Mouse (Mus musculus): ENCODE results near the gene Hoxb8.

- TF ChIP-seq CTCF (IDR thresholded peaks at IDR 0.05; ENCODE audit: low read depth, low read length) (no peak), POLR2A (IDR thresholded peaks at IDR 0.05; ENCODE audit: extremely low read depth, insufficient read depth, low read length) (no peak)
Observed at GRCm38 (mm10) chr11:96291681-96292564, 10.2 kb downstream of the Hoxb8 start, which contains the start of gene Hoxb6.

Data from liver, adult 2 months (tissue).